Mouse (Mus musculus) lung, adult 10 weeks (tissue): Measurements from ENCODE around the gene Cabcoco1. TPM values are rescaled to one million over a fixed set of nuclear protein-coding genes. Genes with fewer than 3 reads are reported as not detected.

ENCODE experiments used
- polyA plus RNA-seq: library from polyadenylated mRNA; stranded (reverse); fragments of 350-450 nt; fragmentation: Illumina TruSeq; extraction: RNeasy Lipid Tissue Mini Kit (QIAGEN cat#74804); gene quantifications from one replicate; pipeline ENCODE4 v1.2.3, GENCODE M21; 2014; ENCODE audit warnings: low read depth, low replicate concordance; ENCODE audit not compliant: insufficient read depth

The Cabcoco1 gene
- polyA plus RNA-seq: 5.9 TPM

DNA sequence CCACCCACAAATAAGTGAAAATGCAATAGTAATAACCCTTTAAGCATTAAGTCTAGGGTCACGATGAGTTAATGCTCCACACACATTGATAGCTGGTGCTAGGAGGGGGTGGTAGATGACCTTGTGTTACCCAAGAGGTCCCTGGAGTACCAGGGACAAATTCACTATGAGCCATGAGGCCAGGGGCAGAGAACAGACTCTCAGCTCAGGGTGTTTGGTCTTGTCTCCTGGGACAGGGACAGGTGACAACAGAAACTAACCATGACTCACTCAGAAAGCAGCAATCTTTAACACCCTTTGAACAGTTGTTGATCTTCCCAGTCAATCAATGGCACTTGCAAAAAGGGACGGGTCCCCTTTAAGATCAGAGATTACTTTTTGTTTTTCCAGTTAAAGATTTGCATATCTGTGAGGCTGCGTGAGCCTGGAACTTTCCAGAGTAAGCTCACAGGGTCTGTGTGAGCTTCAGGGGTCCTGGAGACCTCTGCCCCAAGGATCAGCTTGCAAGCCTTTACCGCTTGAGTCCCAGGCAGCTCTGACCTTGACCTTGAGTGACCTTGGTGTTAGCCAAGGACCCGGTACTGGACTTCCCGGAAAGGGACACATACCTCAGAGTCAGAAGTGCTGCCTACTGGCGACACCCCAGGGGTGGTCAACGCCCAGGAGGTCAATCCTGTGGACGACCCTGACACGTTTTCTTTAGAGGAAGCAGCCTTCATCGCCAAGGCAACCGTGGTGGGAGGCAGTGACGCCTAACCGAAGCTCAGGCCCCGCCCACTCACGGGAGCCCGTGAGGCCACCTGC lies at the start of gene Cabcoco1:
TSS of gene Cabcoco1 (minus strand) at position 758 of the 804 bp plus-strand sequence.

Other genes starting within 250 kb of the Cabcoco1 start
- gene Tmem26, start 181.8 kb upstream of the Cabcoco1 start, polyA plus RNA-seq: 0.38 TPM